Mouse (Mus musculus) midbrain, embryonic 10.5 days (tissue): ENCODE results near the gene Ccdc42. TPM values are rescaled to one million over a fixed set of nuclear protein-coding genes. Genes with fewer than 3 reads are reported as not detected.

Experiments
- DNase-seq: peaks from one replicate; pipeline ENCODE4 v3.0.0-alpha.2; 2017; ENCODE audit warnings: low spot score
- H3K27ac ChIP-seq: fragments of 300-500 bp; sonication (generic); replicated peaks from 2 replicates; pipeline ENCODE4 v1.5.1; 2016; ENCODE audit warnings: mild to moderate bottlenecking
- H3K27me3 ChIP-seq: fragments of 300-500 bp; sonication (generic); 2 replicates; pipeline ENCODE4 v1.6.1; 2016; ENCODE audit warnings: low read depth, mild to moderate bottlenecking; ENCODE audit not compliant: poor library complexity, severe bottlenecking
- H3K36me3 ChIP-seq: fragments of 300-500 bp; sonication (generic); 2 replicates; pipeline ENCODE4 v1.6.1; 2016; ENCODE audit warnings: mild to moderate bottlenecking, moderate library complexity
- H3K4me1 ChIP-seq: fragments of 300-500 bp; sonication (generic); 2 replicates; pipeline ENCODE4 v1.6.1; 2016
- H3K4me3 ChIP-seq: fragments of 300-500 bp; sonication (generic); 2 replicates; pipeline ENCODE4 v1.5.1; 2016; ENCODE audit warnings: mild to moderate bottlenecking, moderate library complexity
- H3K9me3 ChIP-seq: fragments of 300-500 bp; sonication (generic); replicated peaks from 2 replicates; pipeline ENCODE4 v1.6.1; 2016; ENCODE audit warnings: mild to moderate bottlenecking
- WGBS: fragments of 180-500 bp; shearing (Covaris S2); methylation state at CpG from one replicate; pipeline ENCODE4 v1.1.7; 2016; 5-methylcytosine and 5-hydroxymethylcytosine counted together
- polyA plus RNA-seq: library from polyadenylated mRNA; unstranded; fragments of >200 nt; fragmentation: Nextera tagmentation; extraction: Ambion mirVana; gene quantifications from 2 replicates; pipeline ENCODE4 v1.2.1, GENCODE M21; 2016

The Ccdc42 gene
- polyA plus RNA-seq, 1 experiment from 2014 or later: 2.2 TPM

DNA sequence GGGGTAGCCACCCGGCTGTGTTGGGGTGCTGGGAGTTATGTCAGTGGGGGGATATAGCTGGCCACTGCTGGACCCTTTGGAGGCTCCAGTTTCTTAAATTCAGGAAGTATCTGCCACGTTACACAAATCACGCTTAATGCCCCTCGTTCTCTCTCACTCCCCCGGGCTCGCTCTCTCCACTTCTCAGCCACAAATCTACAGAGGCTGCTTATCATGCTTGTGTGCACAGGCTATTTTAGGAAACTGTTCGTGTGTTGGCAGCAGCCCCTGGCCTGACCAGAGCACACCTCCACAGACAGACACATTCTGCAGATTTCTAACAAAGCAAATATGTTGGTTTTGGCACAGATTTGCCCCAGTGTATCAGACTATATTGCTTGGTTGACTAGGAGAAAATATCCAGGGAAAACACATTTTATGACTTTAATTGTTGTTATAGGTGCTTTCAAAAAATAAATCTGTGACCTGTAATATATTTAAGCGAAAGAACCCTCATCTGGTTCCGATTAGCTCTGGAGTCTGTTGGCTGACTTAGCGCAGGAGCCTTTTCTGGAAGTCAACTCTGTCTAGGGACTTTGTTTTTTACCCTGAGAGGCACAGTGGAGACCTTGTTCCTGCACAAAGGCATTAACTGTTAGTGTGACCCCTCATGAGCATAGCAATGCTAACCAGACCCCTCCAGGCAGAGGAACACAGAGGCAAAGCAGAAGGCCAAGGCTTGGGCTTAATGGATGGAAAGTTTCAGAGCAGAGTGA is 51.2 kb downstream of the Ccdc42 start:
- no peaks in the 10 kb centered on the region for H3K9me3 ChIP-seq
- no peaks in the 10 kb centered on the region for H3K27me3 ChIP-seq
- no peak for DNase-seq
- H3K36me3 ChIP-seq: no peaks in the 10 kb centered on the region
- peak overlapping the region; percentile 23; the same call in 1 of the 2 replicates for H3K27ac ChIP-seq
- peaks cover 4% of the 10 kb centered on the region; the same call in 1 of the 2 replicates for H3K4me1 ChIP-seq
- no peak overlapping the region for H3K4me3 ChIP-seq
- WGBS: 67% methylated on average over 10 of the region's 10 CpGs

GRCm38 (mm10) chr11:68641361-68641760 is 54.5 kb downstream of the Ccdc42 start:
- Histone ChIP-seq H3K36me3 (no peaks in the 10 kb centered on the region), H3K4me3 (no peak overlapping the region), H3K27me3 (no peaks in the 10 kb centered on the region), H3K27ac (no peak overlapping the region), H3K9me3 (no peaks in the 10 kb centered on the region), H3K4me1 (peaks cover 5% of the 10 kb centered on the region; the same call in 1 of the 2 replicates)
- 91% methylated on average over 5 of the region's 5 CpGs for WGBS
- no peak for DNase-seq

- WGBS: 60% methylated on average over 6 of the region's 6 CpGs
- H3K27me3 ChIP-seq: no peaks in the 10 kb centered on the region
- H3K36me3 ChIP-seq: no peaks in the 10 kb centered on the region
- no peak overlapping the region for H3K27ac ChIP-seq
- H3K4me3 ChIP-seq: no peak overlapping the region
- no peaks in the 10 kb centered on the region for H3K9me3 ChIP-seq
- H3K4me1 ChIP-seq: peaks cover 5% of the 10 kb centered on the region; the same call in 1 of the 2 replicates
- no peak for DNase-seq
Observed at GRCm38 (mm10) chr11:68644781-68645180, 58.0 kb downstream of the Ccdc42 start.

Other genes with a start within 250 kb of the Ccdc42 start
- gene Ntn1, start 186.2 kb upstream of the Ccdc42 start, polyA plus RNA-seq: 25.6 and 27.4 TPM in 2 replicates
- 0.68 and 0.90 TPM in 2 replicates for gene Pik3r5, start 154.9 kb upstream of the Ccdc42 start, polyA plus RNA-seq
- 1.6 TPM in 2 replicates for gene Pik3r6, start 84.0 kb upstream of the Ccdc42 start, polyA plus RNA-seq
- not detected in 2 replicates for gene Mfsd6l, start 30.8 kb upstream of the Ccdc42 start, polyA plus RNA-seq
- 134 and 157 TPM in 2 replicates for gene Myh10, start 104.5 kb downstream of the Ccdc42 start, polyA plus RNA-seq